Mouse (Mus musculus) spleen, adult 2 months (tissue): ENCODE measurements around the gene Aatf.

Experiments used
- CTCF ChIP-seq: fragments of 200-500 bp; IDR thresholded peaks from 2 replicates; pipeline ENCODE4 v1.5.1; 2011; ENCODE audit warnings: mild to moderate bottlenecking, inconsistent platforms; ENCODE audit not compliant: insufficient read depth, insufficient read length, insufficient replicate concordance; ENCODE audit errors: extremely low read depth
- POLR2A ChIP-seq: fragments of 200-500 bp; IDR thresholded peaks from 2 replicates; pipeline ENCODE4 v1.6.1; 2011; ENCODE audit warnings: low read depth, low read length, inconsistent platforms

GRCm38 (mm10) chr11:84504296-84504695 lies 9.0 kb downstream of the Aatf start:
- TF ChIP-seq CTCF (no peak), POLR2A (no peak)
